Mouse (Mus musculus): ENCODE results near the gene Nin.
A peak's percentile ranks its signal among the peaks of the same experiment; 100 is the strongest.

The Nin gene

DNA sequence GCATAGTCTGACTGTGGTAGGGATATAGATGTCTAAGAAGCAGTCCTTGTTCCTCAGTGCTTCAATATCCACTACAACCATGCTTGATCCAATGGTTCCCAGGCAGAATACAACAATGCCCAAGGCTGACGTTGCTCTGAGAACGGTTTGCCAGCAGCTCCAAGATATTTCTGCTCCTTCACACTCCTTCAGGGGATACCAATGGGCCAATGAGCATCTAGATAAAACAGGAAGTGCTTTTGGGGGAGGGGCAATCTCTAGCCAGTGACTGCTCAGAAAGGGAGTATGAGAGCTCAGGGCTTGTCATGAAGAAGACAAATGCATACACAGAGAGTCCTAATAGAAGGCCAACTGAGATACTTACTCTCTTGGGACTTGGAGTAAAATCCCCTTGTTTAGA lies 6.0 kb upstream of the Nin start:
- no peak for DNase-seq (ENCODE audit: inconsistent age in 2 of 2, low spot score in 1 of 2)

DNA sequence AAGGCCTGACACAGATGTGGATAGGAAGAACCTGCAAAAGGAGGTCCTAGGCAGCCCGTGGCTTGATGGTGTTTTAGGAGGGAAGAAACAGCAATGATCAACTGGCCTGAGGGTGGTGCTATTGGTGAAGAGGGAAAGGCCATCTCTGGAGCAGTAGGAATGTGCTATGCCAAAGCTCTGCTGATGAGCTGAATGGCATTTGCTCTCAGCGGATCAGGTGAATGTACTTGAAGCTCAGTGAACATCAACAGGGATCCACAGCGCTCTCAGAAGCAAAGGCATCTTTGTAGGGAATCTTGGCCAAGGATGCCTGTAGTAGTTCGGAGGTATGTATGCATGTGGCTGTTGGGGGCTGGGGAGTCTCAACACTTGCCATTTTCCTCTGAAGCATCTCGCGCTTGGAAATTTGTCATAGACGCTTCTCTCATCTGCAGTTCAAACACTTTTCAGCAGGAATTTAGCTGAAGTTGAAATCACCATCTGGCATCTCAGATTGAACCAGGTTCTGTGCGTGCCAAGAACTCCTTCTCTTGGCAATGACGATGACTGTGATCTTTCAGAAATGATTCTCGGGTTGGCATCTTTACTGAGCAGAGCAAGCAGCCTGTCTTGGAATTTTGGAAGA lies 5.3 kb upstream of the Nin start:
- DNase-seq (ENCODE audit: inconsistent age in 2 of 2, low spot score in 1 of 2) = peak in 1 of 2 experiments; percentile 51

DNA sequence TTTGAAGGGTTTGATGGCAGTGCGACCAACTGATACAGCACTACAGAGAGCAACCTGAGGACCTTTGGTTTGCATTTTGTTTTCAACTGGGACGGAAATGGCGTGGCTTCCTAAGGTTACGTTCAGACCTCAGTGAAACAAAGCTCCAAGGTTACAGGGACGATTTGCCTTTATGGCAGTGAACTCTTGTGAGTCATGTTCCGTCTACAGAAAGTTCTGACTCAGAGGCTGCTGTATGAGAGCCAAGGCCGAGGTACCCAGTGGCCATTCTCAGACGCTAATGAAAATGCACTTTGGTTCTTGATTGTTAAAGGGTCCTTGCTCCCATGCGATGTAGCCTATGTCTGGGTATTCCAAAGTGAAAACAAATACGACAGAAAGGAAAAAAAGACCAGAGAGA lies 3.6 kb upstream of the Nin start:
- DNase-seq (ENCODE audit: inconsistent age in 2 of 2, low spot score in 1 of 2) = peak; percentile 76 to 84

DNA sequence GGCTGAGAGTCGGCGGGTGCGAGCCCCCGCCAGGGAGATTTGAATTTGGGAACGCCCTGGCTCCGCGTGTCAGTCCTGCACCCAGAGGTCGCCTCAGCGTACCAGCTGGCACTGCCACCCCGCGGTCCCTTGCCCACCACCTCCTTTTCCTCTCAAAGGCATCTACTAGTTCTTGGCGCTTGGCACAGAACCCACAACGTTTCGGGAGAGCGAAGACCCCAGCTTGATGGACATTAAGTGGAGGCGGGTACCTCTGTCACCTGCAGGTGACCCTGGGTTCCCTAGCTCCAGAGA lies 1.5 kb downstream of the Nin start:
- no peak for DNase-seq (ENCODE audit: inconsistent age in 2 of 2, low spot score in 1 of 2)

DNA sequence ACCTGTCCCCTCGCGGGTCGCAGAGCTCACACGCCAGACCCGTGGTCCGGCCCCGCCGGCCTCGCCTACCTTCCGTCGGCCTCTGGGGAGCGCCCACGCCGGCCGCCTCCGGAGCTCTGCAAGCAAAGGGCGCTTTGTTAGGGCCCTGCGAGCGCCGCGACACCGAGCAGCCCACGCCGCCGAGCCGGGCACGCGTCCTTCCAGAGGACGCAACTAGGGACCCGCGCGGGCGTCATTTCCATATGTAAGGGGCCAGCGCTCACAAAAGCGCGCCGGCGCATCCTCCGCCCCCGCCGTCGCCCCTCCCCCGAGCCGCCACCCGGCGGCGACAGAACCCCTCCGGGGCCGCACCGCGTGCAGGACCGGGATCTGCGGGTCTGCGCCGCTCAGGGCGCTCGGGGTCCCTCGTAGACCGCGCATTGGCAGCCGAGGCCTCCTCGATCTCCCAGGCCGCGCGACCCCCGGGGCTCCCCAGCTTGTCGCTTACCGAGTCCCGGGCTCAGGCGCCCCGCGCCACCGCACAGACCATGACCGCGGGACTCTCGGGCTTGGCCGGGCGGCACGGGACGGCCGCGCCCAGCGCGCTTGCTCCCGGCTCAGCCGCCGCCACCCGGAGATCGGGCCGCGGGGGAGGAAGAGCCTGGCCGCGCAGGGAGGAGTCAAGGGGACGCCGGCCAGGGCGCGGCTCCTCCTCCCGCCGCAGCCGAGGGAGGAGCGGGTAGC lies 2.0 kb downstream of the Nin start:
- DNase-seq (ENCODE audit: inconsistent age in 2 of 2, low spot score in 1 of 2) = peak; percentile 90 to 95

DNA sequence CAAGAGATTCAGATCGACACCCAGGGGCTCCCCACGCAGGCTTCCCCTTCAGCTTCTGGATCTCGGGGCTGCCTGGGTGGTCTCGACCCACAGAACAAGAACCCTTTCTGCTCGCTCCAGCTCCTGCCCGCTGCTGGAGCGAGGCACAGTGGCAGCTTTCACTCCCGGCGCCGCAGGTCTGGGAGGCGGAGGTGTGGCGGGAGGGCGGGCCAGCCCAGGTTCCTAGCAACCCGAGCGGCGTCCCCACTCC lies 2.5 kb downstream of the Nin start:
- DNase-seq (ENCODE audit: inconsistent age in 2 of 2, low spot score in 1 of 2) = no peak

DNA sequence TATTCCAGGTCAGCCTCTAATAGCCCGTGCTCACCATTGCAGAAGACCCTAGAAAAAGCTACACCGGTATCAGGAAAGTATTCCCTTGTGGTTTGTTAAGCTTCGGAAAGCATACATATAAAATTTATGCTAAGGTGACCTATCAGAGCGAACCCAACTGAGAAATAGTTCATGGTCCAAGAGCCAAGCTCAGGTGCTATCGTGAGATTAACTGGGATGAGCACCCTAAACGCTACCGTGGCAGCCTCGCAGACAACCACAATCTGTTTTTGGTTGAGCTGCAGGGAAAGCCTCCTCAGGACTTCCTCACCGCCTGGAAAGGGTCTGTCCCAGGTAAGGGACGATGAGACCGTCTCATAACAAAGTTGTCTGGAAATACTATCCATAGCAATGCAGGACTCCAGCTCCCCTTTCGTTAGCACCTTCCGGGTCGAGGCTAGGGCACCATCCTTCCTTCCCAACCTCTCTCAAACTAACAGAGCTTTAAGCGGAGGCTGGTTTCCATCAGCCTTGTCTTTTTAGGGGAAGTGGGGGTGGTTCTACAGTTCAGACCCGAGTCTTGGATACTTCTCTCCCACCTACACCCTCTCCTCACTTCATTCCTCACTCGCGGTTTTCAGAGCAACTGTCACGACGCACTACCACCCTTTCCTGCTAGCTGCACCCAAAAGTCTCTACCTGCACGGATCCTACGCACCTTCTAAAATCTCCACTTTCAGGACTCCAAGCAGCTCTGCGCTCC lies 3.0 kb downstream of the Nin start:
- DNase-seq (ENCODE audit: inconsistent age in 2 of 2, low spot score in 1 of 2) = no peak

DNA sequence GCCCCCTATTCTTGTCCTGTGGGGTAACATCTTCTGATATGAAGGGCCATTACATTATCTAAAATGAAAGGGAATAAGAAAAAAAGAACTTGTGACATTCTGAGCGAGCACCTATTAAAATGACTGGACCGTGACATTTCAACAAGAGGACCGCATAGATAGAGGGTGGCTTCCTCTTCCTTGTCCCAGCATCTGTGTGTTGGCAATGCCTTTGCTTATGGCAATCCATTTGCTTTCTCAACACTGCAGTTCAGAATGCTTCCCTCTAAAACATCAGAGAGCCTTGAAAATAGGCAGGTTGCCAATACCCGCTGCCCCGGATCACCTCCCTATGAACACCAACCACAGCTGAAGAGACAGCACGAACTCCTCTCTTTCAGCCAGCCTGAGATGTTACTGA lies 3.6 kb downstream of the Nin start:
- DNase-seq (ENCODE audit: inconsistent age in 2 of 2, low spot score in 1 of 2) = peak; percentile 55 to 80

DNA sequence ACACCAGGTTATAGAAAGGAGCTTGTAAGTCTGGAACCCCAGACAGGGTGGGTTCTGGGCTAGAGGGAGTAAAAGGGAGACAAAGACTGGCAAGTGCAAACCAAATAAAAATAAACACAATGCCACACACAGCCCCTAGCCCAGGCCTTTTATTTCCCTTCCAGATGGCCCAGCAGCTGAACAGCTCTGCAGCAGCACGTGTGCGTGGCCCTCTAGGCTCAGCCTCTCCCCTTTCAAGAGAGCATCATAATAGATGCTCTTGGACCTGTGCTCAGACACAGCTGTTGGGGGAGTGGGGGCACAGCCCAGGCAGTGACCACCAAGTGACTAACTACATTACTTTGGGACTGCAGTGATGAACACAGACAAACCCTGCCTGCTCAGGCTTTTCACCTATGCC lies 5.4 kb downstream of the Nin start:
- no peak for DNase-seq (ENCODE audit: inconsistent age in 2 of 2, low spot score in 1 of 2)

DNA sequence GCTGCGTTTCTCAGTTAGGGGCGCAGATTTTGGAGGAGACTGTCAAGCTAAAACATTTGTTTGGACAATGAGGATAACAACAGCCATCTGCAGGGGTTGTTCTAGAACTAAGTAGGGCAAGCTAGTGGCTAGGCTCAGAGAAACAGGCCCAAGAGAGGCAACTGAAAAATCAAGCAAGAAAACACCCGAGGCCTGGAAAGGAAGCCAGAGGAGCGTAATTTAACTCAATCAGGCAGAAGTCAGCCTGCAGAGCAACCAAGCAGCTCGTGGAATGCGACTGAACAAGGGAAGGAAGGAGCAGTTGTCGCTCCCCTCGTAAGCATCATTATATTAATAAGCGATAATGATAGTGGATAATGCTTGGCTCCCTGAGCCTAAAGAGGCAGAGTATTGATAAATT lies 7.0 kb downstream of the Nin start:
- no peak for DNase-seq (ENCODE audit: inconsistent age in 2 of 2, low spot score in 1 of 2)

DNA sequence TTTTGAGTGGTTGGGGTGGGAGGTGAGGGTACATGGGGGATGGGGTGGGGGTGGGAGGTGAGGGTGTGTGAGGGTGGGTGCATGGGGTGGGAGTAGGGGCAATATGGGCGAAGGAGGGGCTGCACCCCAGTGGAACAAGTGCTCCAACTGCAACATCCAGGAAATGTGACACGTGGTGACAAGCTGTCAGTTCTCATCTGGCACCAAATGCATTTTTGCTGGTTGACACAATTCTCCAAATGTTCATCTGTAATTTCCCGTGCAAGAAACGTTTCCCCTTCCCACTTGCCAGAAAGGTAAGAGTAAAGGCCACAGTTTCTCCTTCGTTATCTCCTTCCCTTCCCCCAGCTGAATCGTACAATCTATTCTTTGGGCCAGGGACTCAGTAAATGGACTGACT lies 7.6 kb downstream of the Nin start:
- no peak for DNase-seq (ENCODE audit: inconsistent age in 2 of 2, low spot score in 1 of 2)

DNA sequence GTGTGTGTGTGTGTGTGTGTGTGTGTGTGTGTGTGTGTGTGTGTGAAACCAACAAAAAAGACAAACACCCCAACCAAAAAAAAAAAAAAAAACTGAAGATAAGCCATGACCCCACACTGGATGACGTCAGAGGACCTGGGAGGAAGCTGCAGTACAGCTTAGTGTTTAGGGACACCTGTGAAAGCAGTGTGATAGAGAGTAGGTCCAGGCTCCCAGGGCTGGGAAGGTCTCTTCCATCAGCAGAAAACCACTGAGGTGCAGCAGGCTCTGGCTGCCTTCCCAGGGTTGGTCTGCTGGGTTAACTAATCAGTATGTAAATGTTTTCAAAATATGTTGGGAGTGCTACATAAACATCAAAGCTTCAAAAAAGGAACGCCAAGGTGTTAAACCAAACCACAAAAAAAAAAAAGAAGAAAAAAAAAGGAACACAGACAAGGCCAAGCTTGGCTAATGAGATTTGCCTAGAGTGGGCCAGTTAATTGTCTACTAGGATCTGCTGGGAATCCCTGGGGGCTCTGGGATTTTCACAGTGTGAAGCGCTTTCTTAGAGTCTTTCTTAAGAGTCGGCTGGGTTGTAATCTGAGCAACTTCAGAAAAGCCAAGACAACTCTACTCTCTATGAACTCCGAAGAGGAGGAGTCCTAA lies 8.6 kb downstream of the Nin start:
- DNase-seq (ENCODE audit: inconsistent age in 2 of 2, low spot score in 1 of 2) = no peak

DNA sequence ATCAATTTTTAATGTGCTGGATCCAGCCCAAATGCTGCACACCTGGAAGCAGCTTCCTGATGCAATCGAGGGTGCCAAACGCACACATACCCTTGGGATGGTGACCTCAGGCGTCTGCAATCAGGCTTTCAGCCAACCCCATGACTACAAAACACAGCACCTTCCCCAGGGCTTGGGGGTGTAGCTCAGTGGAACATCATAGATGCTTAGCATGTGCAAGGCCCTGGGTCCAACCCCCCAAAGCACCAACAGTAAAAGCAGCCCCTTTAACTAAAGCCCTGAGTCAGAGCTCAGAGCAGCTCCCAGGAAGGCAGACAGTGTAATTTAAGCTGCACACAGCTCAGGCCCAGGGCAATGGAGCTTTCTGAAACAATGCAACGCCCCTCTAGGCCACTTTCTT lies 9.3 kb downstream of the Nin start:
- DNase-seq (ENCODE audit: inconsistent age in 2 of 2, low spot score in 1 of 2) = no peak

DNA sequence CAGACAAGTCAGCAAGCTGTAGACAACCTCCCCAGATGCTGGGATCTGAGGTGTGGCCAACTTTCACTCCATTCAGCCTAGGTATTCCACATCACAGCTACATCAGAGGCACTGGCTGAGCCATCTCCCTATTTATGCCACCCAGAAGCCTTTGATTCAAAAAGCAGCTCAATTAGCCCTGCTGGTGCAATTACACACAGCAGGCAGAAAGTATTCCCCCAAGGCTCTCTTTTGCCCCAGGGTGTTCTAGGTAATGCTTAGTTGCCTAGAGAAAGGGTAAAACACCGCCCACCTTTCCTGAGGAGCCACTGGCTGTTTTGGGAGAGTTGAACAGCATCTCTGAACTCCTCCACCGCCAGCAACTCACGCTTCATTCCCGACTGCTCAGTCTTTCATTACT lies 10.3 kb downstream of the Nin start:
- DNase-seq (ENCODE audit: inconsistent age in 2 of 2, low spot score in 1 of 2) = no peak

DNA sequence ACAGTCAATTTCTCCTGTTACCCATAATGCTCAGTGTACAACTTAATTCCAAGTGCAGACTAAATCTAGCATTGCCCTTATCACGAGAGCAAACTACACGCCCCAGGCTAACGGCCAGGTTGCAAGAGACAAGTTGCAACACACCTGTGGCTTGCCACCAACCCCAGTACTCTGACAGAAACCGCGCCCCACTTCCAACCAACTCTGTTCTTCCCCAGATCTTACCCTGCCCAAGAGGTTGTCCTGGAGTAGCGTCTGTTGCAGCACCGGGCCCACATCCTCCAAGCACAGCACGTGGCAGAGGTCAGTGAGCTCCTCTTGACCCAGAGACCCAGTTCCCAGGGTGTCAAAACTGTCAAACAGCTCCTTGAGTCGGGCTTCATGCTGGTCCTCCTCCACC lies 11.1 kb downstream of the Nin start:
- no peak for DNase-seq (ENCODE audit: inconsistent age in 2 of 2, low spot score in 1 of 2)

DNA sequence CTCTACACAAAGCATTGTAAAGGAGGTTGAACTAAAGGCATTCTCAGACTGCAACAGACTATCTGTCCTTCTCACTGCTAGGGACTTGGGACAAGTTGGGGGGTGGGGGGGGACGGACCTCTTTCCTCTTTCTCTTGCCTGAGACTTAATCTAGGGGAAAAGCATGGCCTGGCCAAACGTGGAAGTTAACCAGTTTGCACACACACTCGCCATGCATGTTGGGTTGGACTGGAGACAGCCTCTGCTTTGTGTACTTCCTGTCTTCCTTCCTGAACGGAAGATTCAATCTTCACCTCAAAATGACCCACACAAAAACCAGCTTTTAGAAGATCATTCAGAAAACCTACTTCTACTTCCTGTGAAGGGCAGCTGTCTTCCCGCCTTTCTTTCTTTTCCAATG lies 11.7 kb downstream of the Nin start:
- no peak for DNase-seq (ENCODE audit: inconsistent age in 2 of 2, low spot score in 1 of 2)

DNA sequence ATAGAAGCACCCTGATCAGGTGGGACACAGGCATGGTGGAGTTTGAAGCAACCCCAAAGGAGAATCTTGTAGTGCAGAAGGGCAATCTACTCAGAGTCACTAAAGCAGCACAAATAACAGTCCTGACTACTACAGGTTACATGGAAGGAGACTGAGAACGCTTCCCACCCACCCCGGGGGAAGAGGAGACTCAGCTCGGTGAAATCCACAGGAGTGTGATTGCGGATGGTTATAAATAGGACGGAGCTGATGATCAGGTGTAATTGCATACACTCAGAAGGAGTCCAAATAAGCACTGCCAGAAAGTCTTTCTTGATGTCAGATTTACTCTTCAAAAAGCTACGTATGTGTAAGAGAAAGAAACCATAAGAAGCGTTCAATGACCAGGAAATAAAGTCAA lies 15.6 kb downstream of the Nin start:
- DNase-seq (ENCODE audit: inconsistent age in 2 of 2, low spot score in 1 of 2) = no peak

DNA sequence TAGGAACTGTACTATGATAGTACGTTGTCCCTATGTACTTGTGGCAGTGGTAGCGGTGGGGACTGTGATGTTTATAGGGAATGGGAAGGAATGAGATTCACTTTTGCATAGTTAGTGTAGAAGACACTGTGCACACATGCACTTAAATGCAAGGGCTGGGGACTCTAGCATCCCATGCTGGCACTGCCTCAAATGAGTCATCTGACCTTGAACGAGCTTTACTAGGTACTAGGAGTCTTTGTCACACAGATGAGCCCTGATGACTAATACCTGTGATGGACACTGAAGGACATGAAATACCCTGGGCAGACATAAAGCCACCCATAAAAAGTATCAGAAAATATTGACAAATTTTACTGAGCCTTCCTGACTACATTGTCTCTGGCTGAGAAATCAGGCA lies 16.2 kb downstream of the Nin start:
- DNase-seq (ENCODE audit: inconsistent age in 2 of 2, low spot score in 1 of 2) = peak; percentile 89 to 94

DNA sequence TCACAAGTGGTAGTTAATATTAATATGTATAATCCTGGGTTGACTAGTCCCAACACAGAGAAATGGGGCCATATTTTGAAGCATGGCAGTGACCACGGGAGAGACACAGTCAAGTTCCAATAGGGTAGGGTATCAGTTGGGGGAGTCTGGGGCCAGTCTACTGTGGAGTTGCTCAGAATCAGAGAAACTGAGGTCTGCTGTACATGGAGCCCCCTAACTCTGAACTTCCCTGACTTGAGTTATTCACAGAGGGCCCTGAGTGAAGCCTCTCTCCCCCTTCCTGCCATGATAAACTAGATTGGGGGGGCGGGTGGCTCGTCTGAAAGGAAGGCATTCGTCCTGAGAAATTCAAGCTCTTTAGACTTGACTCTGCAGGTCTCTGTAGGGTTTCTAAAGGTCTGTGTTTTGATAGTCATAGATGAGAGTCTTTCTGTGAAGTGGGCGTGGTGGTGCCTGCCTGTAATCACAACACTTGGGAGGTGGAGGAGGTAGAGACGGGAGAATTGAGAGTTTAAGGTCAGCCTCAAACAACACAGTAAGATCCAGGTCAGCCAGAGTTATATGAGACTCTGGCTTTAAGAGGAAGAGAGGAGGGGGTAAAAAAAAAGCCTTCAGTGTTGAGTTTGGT lies 20.1 kb downstream of the Nin start:
- DNase-seq (ENCODE audit: inconsistent age in 2 of 2, low spot score in 1 of 2) = no peak

DNA sequence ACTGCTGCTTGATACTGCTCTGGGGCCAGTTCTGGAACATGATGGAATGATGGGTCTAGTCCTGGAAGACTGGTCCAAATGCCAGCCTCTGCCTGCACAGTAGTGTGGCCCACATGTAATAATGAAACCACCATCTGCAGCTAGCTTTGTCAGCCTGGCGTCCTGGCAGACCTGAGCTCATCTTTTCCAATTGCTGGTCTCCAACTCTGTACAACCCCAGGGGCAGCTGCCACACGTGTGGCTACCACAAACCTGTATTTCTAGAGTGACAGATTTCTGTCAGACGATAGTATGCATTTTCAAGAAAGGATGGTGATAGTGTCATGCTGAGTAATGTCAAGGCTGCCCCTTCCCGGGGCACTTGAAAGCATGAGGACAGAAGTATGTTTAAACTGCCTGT lies 25.2 kb downstream of the Nin start:
- DNase-seq (ENCODE audit: inconsistent age in 2 of 2, low spot score in 1 of 2) = no peak

DNA sequence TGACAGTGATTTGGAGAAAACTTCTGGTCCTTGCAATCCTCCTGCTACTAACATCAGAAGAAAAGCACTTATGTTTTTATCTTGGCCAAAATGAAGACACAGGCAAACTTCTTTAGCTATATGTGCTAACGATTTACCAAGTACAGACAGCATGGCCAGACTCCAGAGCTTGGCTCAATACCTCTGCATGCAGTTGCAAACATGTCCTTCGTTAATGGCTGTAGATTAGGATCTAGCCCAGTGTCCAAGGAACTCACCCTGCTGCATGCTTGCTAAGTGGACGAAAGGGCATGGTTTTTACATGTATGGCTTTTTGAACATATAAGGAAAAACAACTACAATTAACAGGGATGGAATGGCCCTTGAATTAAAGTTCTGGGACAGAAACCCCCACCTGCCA lies 28.2 kb downstream of the Nin start:
- no peak for DNase-seq (ENCODE audit: inconsistent age in 2 of 2, low spot score in 1 of 2)

DNA sequence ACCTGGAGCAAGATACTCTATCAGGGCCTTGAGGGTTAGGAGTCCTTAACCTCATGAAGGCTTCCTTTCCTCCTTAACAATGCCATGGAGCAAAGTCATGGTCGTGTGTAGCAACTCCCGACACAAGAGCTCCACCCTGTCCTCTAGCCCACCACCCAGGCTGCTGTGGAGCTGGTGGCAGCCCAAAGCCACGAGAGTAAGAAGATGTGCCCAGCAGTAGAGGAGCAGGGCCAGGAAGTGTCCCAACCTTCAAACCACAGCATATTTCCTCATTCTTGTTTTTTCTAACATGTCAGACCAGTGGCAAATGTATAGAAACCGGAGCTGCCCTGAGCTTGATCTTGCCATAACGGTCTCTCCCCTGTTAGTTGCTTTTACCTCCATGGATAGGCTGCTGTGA lies 29.3 kb downstream of the Nin start:
- DNase-seq (ENCODE audit: inconsistent age in 2 of 2, low spot score in 1 of 2) = no peak
